Comparison of ENCODE assay signal across 10 mouse cellular contexts in the genomic region with DNA sequence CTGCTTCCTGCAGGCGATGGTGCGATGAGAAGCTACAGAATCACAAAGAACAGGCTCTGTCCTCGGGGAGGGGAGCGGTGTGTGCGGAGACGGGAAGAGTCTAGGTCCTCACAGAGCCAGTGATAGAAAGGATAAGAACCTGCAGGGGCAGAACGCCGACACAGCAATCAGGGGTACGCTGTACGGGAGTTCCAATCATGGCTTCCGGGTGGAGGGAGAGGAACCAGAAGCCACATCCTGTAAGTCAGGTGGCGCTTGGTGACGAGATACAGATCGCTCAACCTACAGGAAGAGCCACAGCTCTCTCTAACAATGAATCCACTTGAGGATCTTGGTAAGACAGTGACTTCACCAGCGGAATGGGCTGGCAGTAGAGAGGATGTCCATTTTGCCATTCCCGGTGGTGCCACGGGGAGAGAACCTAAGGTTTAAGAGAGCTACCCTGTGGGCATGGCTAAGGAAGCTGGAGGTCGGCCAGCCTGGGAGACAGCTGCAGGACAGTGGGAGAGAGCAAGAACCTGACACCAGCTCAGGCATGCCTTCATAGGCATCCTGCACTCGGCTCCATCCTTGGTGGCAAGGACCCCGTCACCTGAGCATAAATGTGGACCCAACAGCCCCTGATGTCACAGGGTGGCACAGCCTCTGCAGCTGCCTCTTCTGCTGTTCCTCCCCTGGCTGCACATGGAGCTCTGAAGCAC.
DNase-seq lines count a peak whose midpoint lies in the region; ATAC-seq and TF ChIP-seq lines count a peak whose summit lies in the region.
"Had no signal": no experiment of that assay in that cellular context is flagged by ENCODE, and none has a peak within 500 bp of the region (broad histone marks: within the 10 kb centered on the region; RNA-seq: fewer than 3 reads in every experiment).

No protein-coding gene starts in this region.

- ATAC-seq in hindbrain, embryonic 11.5 days (ENCODE audit: low FRiP score) = no peak
- no peak for ATAC-seq in hindbrain, embryonic 14.5 days (ENCODE audit: low FRiP score)
- 0 out of 2 replicates have a peak, but pooled peaks have one; percentile 15 for ATAC-seq in liver, postnatal 0 days

- WGBS in hindbrain, embryonic 11.5 days = 89% methylated on average over 20 of the region's 20 CpGs
- 84% methylated on average over 20 of the region's 20 CpGs for WGBS in hindbrain, embryonic 14.5 days
- 39% methylated on average over 20 of the region's 20 CpGs for WGBS in liver, postnatal 0 days (ENCODE audit: insufficient replicate concordance)
- WGBS in spleen, adult 2 months = 14% methylated on average over 20 of the region's 20 CpGs

- no peaks in the 10 kb centered on the region for H3K36me3 ChIP-seq in hindbrain, embryonic 11.5 days (ENCODE audit: control insufficient read depth, insufficient read depth, low read length)
- no peaks in the 10 kb centered on the region for H3K36me3 ChIP-seq in hindbrain, embryonic 14.5 days (replicated peaks; ENCODE audit: control insufficient read depth, insufficient read depth)
- no peaks in the 10 kb centered on the region for H3K36me3 ChIP-seq in liver, postnatal 0 days (replicated peaks; ENCODE audit: insufficient read depth, low read length)
- H3K36me3 ChIP-seq in spleen, adult 2 months (ENCODE audit: control insufficient read depth, insufficient read depth, low read length) = no peaks in the 10 kb centered on the region
- H3K36me3 ChIP-seq: forebrain, embryonic 12.5 days; hindbrain, embryonic 12.5 days had no signal

- no peak for DNase-seq in hindbrain, embryonic 11.5 days (ENCODE audit: low spot score)
- DNase-seq in hindbrain, embryonic 14.5 days (ENCODE audit: low spot score) = no peak
- peak; percentile 55 to 68 for DNase-seq in CD8-positive naive resting alpha-beta T cell, adult 2 months (ENCODE audit: low read depth in 2 of 2, low spot score in 2 of 2)
- no peak for DNase-seq in liver, postnatal 0 days
- DNase-seq in spleen, adult 2 months (ENCODE audit: low read depth in 1 of 2, low spot score in 2 of 2) = peak; percentile 40 to 44
- DNase-seq in right cerebral cortex, postnatal 14 days = no peak
- no peak for DNase-seq in layer of hippocampus, postnatal 14 days (ENCODE audit: low spot score in 2 of 2)
- no peak for DNase-seq in layer of hippocampus, adult 11-12 months (ENCODE audit: low spot score)

- H3K27ac ChIP-seq in hindbrain, embryonic 11.5 days (ENCODE audit: low read depth, low read length) = no peak overlapping the region
- no peak overlapping the region for H3K27ac ChIP-seq in hindbrain, embryonic 14.5 days
- H3K27ac ChIP-seq in liver, postnatal 0 days (ENCODE audit: low read depth) = no peak overlapping the region
- H3K27ac ChIP-seq in spleen, adult 2 months (ENCODE audit: insufficient read depth, low read length) = peak overlapping the region; percentile 78
- H3K27ac ChIP-seq: forebrain, embryonic 12.5 days; hindbrain, embryonic 12.5 days had no signal

- H3K9ac ChIP-seq in hindbrain, embryonic 11.5 days (ENCODE audit: low read depth, low read length) = 0 out of 2 replicates have a peak overlapping the region, but pooled peaks have one; percentile 4
- H3K9ac ChIP-seq in hindbrain, embryonic 14.5 days = no peak overlapping the region
- no peak overlapping the region for H3K9ac ChIP-seq in liver, postnatal 0 days (replicated peaks)
- H3K9ac ChIP-seq: forebrain, embryonic 12.5 days; hindbrain, embryonic 12.5 days had no signal

- TF ChIP-seq CTCF in liver, postnatal 0 days (IDR thresholded peaks at IDR 0.05; ENCODE audit: low read depth) = no peak
- no peak for TF ChIP-seq CTCF in spleen, adult 2 months (IDR thresholded peaks at IDR 0.05; ENCODE audit: extremely low read depth, insufficient read depth, insufficient read length, insufficient replicate concordance)

- H3K4me3 ChIP-seq in hindbrain, embryonic 11.5 days (ENCODE audit: low read depth, low read length) = no peak overlapping the region
- H3K4me3 ChIP-seq in hindbrain, embryonic 14.5 days (replicated peaks; ENCODE audit: low read length) = no peak overlapping the region
- H3K4me3 ChIP-seq in liver, postnatal 0 days (ENCODE audit: low read depth, low read length) = no peak overlapping the region
- peak overlapping the region; percentile 62 for H3K4me3 ChIP-seq in spleen, adult 2 months (ENCODE audit: extremely low read depth, insufficient read depth, insufficient read length)
- H3K4me3 ChIP-seq: forebrain, embryonic 12.5 days; hindbrain, embryonic 12.5 days had no signal

- H3K9me3 ChIP-seq in hindbrain, embryonic 11.5 days (ENCODE audit: control insufficient read depth, low read length) = no peaks in the 10 kb centered on the region
- H3K9me3 ChIP-seq in hindbrain, embryonic 14.5 days (ENCODE audit: control insufficient read depth, low read length) = no peaks in the 10 kb centered on the region
- no peaks in the 10 kb centered on the region for H3K9me3 ChIP-seq in liver, postnatal 0 days (ENCODE audit: low read length)
- H3K9me3 ChIP-seq: forebrain, embryonic 12.5 days; hindbrain, embryonic 12.5 days had no signal

- TF ChIP-seq EP300 in liver, postnatal 0 days (IDR thresholded peaks at IDR 0.05; ENCODE audit: low read depth) = no peak

- no peaks in the 10 kb centered on the region for H3K27me3 ChIP-seq in hindbrain, embryonic 11.5 days (ENCODE audit: control insufficient read depth, insufficient read depth, low read length)
- no peaks in the 10 kb centered on the region for H3K27me3 ChIP-seq in hindbrain, embryonic 14.5 days (ENCODE audit: control insufficient read depth, insufficient read depth, low read length)
- no peaks in the 10 kb centered on the region for H3K27me3 ChIP-seq in liver, postnatal 0 days (ENCODE audit: insufficient read depth, low read length)
- H3K27me3 ChIP-seq in spleen, adult 2 months (ENCODE audit: control insufficient read depth, insufficient read depth, low read length) = no peaks in the 10 kb centered on the region
- H3K27me3 ChIP-seq: forebrain, embryonic 12.5 days; hindbrain, embryonic 12.5 days had no signal

- H3K4me2 ChIP-seq in hindbrain, embryonic 11.5 days (replicated peaks; ENCODE audit: low read depth, low read length) = no peak overlapping the region
- H3K4me2 ChIP-seq in hindbrain, embryonic 14.5 days (replicated peaks) = no peak overlapping the region
- H3K4me2 ChIP-seq in liver, postnatal 0 days (ENCODE audit: low read depth, low read length) = peak overlapping the region; percentile 40; the same call in 1 of the 2 replicates
- H3K4me2 ChIP-seq: forebrain, embryonic 12.5 days; hindbrain, embryonic 12.5 days had no signal

- no peaks in the 10 kb centered on the region for H3K4me1 ChIP-seq in hindbrain, embryonic 11.5 days (replicated peaks; ENCODE audit: control insufficient read depth, insufficient read depth, low read length)
- no peaks in the 10 kb centered on the region for H3K4me1 ChIP-seq in hindbrain, embryonic 14.5 days (replicated peaks; ENCODE audit: control insufficient read depth, insufficient read depth, low read length)
- no peaks in the 10 kb centered on the region for H3K4me1 ChIP-seq in liver, postnatal 0 days (ENCODE audit: insufficient read depth)
- H3K4me1 ChIP-seq in spleen, adult 2 months (ENCODE audit: control insufficient read depth, insufficient read depth, insufficient read length) = peaks cover 7% of the 10 kb centered on the region; the same call in 1 of the 2 replicates
- H3K4me1 ChIP-seq: forebrain, embryonic 12.5 days; hindbrain, embryonic 12.5 days had no signal

- no peak for TF ChIP-seq POLR2A in spleen, adult 2 months (IDR thresholded peaks at IDR 0.05; ENCODE audit: low read depth, low read length)

Comparison
In these comparisons a context has a peak if more than half of its experiments do, and no peak if none do; other contexts are left out.
1. DNase-seq: peak in CD8-positive naive resting alpha-beta T cell, adult 2 months (2 of 2) and spleen, adult 2 months (2 of 2); none in hindbrain, embryonic 11.5 days (single experiment), hindbrain, embryonic 14.5 days (single experiment), liver, postnatal 0 days (single experiment), right cerebral cortex, postnatal 14 days (single experiment), layer of hippocampus, postnatal 14 days (0 of 2) and layer of hippocampus, adult 11-12 months (single experiment).